Mouse (Mus musculus) CH12.LX (cell line): Measurements from ENCODE around the gene Rcan1.

Experiments
- BHLHE40 ChIP-seq: IDR thresholded peaks from 2 replicates; pipeline ENCODE4 v1.6.1; 2011; ENCODE audit warnings: mild to moderate bottlenecking, low read depth, low read length, improper control_type of control experiment
- CTCF ChIP-seq, 2 experiments: IDR thresholded peaks in 1 of 2; conservative IDR thresholded peaks in 1 of 2; 2 replicates each; pipeline ENCODE4 v1.5.1; 2011 to 2012; ENCODE audit warnings: low read depth in 2 of 2, low read length in 2 of 2, improper control_type of control experiment in 1 of 2, inconsistent platforms in 1 of 2, mild to moderate bottlenecking in 1 of 2, moderate library complexity in 1 of 2
- EP300 ChIP-seq: IDR thresholded peaks from 2 replicates; pipeline ENCODE4 v1.6.1; 2011; ENCODE audit warnings: low read length, improper control_type of control experiment
- MAFK ChIP-seq: IDR thresholded peaks from 2 replicates; pipeline ENCODE4 v1.6.1; 2011; ENCODE audit warnings: low read length, improper control_type of control experiment; ENCODE audit not compliant: insufficient replicate concordance
- MXI1 ChIP-seq: IDR thresholded peaks from 2 replicates; pipeline ENCODE4 v1.6.1; 2011; ENCODE audit warnings: mild to moderate bottlenecking, low read depth, low read length, improper control_type of control experiment
- MYC ChIP-seq: IDR thresholded peaks from 2 replicates; pipeline ENCODE4 v1.6.1; 2011; ENCODE audit warnings: low read depth, mild to moderate bottlenecking, improper control_type of control experiment, low read length
- POLR2A ChIP-seq: IDR thresholded peaks from 2 replicates; pipeline ENCODE4 v1.6.1; 2011; ENCODE audit warnings: low read depth, mild to moderate bottlenecking, improper control_type of control experiment, low read length
- RCOR1 ChIP-seq: conservative IDR thresholded peaks from 2 replicates; pipeline ENCODE4 v1.6.1; 2012; ENCODE audit warnings: low read depth, mild to moderate bottlenecking, inconsistent platforms, low read length, improper control_type of control experiment
- SMC3 ChIP-seq: IDR thresholded peaks from 2 replicates; pipeline ENCODE4 v1.6.1; 2011; ENCODE audit warnings: low read depth, low read length, improper control_type of control experiment
- UBTF ChIP-seq: IDR thresholded peaks from 2 replicates; pipeline ENCODE4 v1.6.1; 2012; ENCODE audit warnings: low read depth, mild to moderate bottlenecking, inconsistent platforms, low read length, improper control_type of control experiment, moderate library complexity
- USF1 ChIP-seq: IDR thresholded peaks from 2 replicates; pipeline ENCODE4 v1.6.1; 2014; ENCODE audit warnings: low read depth, mild to moderate bottlenecking, inconsistent platforms, low read length, improper control_type of control experiment
- ZNF384 ChIP-seq: IDR thresholded peaks from 2 replicates; pipeline ENCODE4 v1.6.1; 2012; ENCODE audit warnings: low read depth, low read length, improper control_type of control experiment, inconsistent platforms

DNA sequence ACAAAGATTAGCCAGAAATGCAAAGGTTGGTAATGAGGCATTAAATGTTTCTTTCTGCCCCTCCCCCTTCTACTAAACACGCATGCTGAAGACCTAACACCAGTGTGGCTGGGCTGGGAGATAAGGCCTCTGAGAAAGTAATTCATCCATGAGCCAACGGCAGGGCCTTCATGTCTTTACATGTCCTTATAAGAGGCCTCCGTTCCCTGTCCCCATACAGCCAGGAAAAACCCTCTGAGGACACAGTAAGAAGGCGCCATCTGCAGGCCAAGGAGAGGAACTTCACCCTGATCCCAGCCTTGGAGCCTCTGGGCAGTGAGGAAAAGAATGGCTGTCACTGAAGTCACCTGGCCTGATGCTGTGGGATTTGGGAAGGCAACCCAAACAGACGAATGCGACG lies 13.1 kb downstream of the Rcan1 start:
- TF ChIP-seq POLR2A (no peak), USF1 (no peak), EP300 (no peak), SMC3 (peak; percentile 95), BHLHE40 (no peak), MYC (0 out of 2 replicates have a peak, but pooled peaks have one; percentile 14), MXI1 (no peak), MAFK (no peak), CTCF (conservative IDR thresholded peaks at IDR 0.05 in 1 of 2, IDR thresholded peaks at IDR 0.05 in 1 of 2; ENCODE audit: low read depth in 2 of 2, low read length in 2 of 2) (peak; percentile 98), RCOR1 (no peak), UBTF (no peak), ZNF384 (no peak)
